Mouse (Mus musculus): ENCODE data around the gene Unc13d.
"Not testable (repeated sequence)": the region's sequence is repeated elsewhere in the genome, so short reads cannot be mapped to it uniquely, and the experiment has no call there.

Gene Unc13d

DNA sequence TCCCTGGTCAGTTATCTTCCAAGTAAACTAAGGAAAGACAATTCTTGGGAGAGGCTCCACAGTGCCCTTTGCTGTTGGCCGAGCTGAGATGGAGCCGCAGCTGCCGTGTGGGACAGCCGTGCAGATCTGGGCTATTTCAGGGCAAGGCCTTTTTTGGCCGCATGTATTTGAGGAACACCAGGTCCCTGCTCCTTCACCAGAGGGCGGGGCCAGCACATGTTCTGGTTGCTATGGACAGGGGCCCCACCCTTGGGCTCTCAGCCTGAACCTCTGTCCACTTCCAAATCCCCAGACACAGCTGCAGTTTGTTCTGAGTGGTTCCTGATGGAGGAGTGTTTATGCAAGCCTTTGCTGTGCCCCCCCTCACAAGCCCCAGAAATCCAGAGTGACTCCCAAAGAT is 22.6 kb upstream of the Unc13d start:
- DNase-seq (ENCODE audit: low spot score in 2 of 2): no peak

DNA sequence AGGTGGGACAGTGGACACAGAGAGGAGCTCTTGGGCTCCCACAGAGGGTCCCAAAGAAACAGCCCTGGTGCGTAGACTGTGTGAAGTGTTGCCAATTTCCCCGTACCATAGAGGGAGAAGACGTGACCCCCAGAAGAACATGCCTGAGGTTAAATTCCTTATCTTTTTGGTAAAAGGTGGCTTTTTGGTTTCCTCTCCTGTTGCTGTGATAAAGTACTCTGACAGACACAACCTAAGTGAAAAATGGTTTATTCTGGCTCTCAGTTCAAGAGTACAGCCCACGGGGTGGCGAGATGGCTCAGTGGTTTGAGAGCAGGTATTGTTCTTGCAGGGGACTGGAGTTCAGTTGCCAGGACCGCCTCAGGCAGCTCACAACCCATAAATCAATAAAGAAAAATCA is 21.7 kb upstream of the Unc13d start:
- DNase-seq (ENCODE audit: low spot score in 2 of 2): no peak

DNA sequence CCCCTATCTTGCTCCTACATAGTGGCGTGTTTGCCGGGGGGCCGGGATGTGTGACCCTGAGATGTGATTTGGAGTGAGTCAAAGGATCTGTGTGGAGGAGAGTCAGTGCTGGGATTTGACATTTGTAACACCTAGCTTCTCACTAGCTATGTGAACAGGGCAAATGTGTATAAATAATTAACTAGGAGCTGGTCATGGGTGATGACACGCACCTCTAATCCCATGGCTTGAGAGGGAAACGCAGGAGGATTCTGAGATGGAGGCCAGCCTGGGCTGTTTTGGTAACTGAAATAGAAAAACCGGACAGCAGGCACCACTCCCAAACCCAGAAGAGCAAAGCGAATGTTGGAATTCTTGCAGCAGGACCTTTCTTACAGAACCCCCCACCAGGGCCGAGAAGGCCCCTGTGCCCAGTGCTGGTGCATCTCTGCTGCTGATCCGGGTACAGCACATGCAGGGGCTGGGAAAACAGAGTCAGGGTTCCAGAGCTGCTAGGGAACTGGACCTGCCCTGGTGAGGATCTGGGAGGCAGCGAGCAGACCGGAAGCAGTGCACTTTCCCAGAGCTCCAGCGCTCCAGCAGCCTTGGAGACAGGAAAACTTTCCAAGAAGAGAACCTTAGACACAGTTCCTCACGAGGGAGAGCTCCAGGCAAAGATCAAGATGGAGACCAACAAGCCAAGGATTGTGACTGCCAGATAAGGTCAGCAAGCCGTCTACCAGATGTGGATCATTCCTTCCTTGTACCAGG is 21.1 kb upstream of the Unc13d start:
- no peak for DNase-seq (ENCODE audit: low spot score in 2 of 2)

DNA sequence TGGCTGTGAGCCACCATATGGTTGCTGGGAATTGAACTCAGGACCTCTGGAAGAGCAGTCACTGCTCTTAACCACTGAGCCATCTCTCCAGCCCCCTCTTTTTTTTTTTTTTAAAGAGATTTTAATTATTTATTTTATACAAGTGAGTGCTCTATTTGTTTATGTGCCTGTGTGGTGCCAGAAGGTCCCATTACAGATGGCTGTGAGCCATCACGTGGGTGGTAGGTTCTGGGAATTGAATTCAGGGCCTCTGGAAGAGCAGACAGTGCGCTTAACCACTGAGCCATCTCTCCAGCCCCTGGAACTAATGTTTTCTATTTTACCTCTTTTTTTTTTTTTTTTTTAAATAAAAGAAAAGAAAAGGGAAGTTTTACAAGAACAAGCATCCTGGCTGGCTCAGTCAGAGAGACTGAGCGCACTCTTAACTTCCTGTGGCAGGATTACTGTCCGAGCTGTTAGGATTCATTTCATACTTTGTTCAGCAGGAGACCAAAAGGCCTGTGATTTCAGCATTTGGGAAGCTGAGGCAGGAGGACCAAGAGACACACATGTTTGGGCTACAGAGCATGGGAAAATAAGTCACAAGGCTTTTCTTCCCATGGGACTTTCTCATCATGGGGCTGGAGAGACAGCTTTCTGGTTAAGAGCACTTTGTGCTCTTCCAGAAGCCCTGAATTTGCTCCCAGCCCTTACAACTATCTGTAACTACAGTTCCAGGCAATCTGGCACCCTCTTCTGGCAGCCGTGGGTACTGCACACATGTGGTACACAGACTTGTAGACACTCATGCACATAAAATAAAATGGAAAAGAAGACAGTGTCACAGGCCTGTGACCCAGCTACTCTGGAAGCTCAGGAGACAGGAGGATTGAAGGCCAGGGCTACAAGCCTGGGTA is 18.7 kb upstream of the Unc13d start:
- no peak for DNase-seq (ENCODE audit: low spot score in 2 of 2)

DNA sequence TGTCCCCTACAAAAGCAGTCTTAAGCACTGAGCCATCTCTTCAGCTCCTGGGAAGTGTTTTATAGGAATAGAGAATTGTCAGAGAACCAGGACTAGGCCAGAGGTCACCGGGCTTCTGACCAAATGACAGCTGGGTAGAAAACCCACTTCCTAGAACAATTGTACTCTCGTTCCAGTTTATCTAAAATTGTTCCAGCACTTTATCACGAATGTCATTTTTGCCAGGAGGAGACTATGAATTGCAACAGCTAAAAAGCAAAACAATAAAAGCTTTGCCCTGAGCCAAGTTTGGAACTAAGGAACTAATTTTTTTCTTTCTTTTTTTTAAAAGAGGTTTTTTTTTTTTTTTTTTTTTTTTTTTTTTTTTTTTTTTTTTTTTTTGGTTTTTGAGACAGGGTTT is 17.8 kb upstream of the Unc13d start:
- DNase-seq (ENCODE audit: low spot score in 2 of 2): no peak

DNA sequence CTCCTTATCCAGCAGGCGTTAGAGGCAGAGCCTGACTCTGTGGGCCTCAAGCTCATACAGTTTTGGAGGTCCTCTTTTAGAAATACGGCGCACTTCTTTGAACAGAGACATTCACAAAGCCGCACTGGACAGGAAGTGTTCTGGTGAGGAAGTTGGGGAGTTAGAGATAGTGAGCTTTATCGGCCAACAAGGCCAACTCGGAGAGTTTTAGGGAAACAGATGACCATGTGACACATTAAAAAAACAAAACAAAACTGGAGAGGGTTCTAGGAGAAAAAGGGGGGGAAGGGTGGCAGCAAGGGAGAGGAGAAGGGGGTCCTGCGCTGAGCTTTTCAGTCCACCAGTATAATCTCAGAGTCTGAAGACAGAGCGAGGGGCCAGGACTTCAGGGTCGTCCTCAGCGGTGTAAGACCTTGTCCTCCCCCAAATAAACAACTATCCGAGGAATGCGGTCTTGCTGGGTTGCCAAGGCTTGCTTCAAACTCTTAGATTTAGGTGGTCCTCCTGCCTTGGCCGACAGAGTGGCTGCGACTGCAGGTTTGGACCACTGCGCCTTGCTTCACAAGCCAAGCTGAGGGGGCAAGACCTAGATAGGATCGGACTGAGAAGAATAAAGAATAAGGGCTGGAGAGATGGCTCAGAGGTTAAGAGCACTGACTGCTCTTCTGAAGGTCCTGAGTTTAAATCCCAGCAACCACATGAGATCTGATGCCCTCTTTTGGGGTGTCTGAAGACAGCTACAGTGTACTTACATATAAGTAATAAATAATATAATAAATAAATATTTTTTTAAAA is 16.2 kb upstream of the Unc13d start:
- DNase-seq (ENCODE audit: low spot score in 2 of 2): no peak

DNA sequence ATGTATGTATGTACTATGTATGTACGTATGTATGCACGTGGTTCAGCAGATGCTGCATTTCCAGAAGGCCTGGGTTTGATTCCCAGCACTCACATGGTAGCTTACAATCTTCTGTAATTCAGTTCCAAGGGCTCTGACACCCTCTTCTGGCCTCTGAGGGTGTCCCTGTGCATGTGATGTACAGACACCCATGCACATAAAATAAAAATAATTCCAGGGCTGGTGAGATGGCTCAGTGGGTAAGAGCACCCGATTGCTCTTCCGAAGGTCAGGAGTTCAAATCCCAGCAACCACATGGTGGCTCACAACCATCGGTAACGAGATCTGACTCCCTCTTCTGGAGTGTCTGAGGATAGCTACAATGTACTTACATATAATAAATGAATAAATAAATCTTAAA is 15.2 kb upstream of the Unc13d start:
- DNase-seq (ENCODE audit: low spot score in 2 of 2): not testable (repeated sequence)

DNA sequence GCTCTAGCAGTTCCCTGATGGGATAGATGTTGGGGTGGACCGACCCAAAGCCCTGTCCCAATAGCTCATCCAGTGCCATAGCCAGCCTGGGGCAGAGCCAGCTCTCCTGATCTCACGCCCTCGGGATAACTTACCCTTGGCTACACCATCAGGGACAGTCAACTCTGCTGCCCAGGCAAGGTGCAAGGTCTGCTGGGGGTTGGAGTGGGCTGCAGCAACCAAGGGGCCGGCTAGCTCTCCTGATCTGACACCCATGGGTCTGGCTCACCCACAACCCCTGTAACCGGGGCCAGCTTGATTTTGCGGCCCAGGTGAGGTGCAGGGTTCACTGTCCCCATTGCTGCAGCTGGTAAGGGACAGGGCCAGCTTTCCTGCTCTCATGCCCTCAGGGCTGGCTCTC is 13.8 kb upstream of the Unc13d start:
- no peak for DNase-seq (ENCODE audit: low spot score in 2 of 2)

DNA sequence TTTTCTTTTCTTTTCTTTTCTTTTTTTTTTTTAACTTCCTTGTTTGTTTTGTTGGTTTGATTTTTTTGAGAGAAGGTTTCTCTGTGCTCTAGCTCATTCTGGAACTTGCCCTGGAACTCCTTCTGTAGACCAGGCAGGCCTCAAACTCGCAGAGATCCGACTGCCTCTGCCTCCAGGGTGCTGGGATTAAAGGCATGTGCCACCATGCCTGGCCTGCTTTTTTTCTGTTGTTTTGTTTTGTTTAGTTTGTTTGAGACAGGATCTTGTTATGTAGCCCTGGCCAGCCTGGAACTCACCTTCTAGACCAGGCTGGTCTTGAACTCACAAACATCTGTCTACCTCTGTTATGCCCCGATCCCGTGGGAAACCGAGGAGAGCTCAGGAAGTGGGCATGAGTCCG is 11.8 kb upstream of the Unc13d start:
- no peak for DNase-seq (ENCODE audit: low spot score in 2 of 2)

DNA sequence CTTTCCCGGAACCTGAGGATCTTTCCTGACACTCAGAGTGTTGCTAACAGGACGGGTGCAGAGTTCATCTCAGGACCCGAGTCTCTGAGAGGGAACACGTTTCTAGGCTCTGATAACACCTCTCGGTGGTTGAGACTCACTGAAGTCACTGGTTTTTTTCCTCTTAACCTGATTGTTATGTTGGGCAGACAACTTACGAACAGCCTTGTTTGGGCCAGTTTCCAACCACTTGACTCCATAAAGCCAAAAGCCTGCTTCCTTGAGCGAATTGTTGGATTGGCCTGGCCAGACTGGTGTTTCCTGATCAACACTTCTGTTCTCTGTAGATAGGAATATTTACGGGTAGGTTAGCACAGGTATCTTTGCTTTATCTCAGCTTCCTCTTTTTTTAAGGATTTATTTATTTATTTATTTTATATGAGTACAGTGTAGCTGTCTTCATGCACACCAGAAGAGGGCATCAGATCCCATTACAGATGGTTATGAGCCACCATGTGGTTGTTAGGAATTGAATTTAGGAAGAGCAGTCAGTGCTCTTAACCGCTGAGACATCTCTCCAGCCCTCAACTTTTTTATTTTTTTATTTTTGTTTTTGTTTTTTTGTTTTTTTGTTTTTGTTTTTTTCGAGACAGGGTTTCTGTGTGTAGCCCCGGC is 11.1 kb upstream of the Unc13d start:
- DNase-seq (ENCODE audit: low spot score in 2 of 2): no peak

DNA sequence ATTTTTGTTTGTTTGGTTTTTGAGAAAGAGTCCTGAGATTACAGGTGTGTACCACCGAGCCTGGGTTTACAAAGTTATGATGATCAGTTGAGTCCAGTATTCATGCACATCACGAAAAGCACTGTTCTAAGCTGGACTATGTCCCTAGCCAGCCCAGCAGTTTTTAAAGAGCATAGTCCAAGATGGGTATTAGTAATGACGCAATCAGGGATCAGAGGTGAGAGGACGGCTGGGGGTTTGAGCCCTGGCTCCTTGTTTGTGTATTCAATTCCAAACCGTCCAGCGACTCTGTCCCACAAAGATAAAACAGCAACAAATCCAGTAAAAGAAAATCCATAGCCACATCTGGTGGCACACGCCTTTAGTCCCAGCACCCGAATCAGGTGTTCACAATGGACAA is 10.4 kb upstream of the Unc13d start:
- no peak for DNase-seq (ENCODE audit: low spot score in 2 of 2)

DNA sequence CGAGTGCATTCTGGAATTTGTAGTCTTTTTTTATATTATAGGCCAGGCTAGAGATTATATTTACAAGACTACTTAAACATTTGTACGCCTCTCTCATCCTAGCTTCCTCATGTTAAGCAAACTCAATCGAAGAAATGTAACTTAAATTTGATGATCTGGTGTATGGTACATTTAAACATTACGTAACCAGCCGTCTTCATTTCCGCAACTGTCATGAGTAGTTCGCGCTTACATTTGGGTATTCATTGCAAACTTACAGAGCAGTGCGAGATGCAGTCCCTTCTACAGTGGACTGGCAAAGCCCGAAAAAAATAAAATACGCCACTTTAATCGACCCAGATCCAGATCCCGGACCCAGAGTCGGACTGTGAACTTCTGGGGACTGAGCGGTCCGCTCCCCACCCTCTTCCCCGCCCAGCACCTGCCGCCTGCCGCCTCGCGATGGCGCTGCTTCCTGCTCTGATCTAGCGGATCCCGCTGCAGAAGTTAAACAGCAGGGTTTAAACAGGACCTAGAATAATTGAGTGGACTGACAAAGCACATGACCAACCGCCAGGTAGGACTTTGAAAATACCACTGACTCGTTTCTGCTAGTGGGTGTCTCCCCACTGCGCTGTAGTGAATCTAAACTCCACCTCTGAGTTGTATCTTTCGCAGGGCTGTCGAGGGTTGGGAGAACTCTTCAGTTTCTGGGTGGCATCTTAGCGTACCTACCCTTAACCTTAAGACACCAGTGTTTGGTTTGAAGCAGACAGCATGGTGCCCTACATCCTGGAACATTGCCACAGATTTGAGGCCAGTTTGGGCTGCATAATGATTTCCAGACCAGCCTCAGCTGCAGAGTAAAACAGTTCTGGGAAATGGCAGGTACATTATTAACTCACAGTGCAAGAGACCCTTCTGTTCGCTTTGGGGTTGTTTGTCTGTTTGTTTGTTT is 9.7 kb upstream of the Unc13d start:
- peak; percentile 70 for DNase-seq (ENCODE audit: low spot score in 2 of 2)

DNA sequence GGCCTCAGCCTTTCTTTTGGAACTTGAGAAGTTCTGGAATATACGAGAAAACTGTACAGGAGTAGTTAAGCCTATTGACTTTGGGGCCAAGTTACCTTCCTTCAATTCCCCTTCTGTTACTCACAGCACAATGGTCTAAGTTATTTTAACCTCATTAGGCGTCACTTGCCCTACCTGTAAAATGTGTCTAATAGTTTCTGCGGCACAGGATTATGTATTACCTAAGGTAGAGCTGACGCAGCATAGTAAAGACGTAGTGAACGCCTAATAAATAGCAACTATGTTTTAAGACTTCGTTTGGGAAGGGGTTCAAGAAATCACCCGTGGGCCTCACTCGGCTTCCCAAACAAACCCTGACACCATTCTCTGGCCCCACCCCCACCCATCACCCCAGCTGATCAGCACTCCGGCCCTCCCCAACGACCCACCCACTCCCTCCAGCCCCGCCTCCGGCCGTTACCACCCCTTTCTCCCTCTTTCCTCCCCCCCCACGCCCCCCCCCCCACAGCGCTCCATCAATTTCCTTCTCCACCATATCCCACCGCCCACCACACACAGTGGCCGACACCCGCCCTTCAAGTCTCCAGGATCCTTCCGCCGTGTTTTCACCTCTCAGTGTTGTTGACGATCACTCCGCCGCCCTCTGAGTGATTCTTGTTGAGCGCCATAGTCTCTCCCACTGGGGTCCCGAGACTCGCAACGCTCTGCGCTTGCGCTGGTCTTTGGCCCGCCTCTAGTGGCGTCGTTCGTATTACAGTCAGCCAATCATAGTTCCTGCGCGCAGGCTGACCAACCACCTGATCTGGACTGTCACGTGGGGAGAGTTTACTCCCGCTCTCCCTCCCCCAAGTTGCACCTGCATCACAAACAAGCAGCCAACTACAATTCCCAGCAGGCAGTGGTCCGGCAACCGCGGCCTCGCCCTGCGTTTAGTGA is 8.8 kb upstream of the Unc13d start, which contains the start of gene Wbp2:
Gene Wbp2 (minus strand): TSS at position 738 of the 936 bp plus-strand sequence.
- DNase-seq (ENCODE audit: low spot score in 2 of 2): peak; percentile 99

DNA sequence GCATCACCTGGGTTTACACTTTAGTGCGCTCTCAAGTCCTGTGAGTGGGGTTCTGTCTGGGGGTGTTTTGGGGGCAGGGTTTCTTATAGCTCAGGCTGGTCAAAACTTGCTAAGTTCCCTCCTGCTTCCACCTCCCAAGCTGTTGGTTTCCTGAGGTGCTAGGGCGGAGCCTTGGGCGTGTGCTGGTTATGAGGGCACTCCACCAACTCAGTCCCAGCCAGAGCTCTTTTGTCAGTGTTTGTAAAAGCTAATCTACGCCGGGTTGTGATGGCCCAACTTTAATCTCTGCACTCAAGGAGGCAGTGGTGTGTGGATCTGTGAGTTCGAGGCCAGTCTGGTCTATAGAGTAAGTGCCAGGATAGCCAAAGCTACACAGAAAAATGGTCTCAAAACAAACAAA is 6.4 kb upstream of the Unc13d start:
- DNase-seq (ENCODE audit: low spot score in 2 of 2): no peak

DNA sequence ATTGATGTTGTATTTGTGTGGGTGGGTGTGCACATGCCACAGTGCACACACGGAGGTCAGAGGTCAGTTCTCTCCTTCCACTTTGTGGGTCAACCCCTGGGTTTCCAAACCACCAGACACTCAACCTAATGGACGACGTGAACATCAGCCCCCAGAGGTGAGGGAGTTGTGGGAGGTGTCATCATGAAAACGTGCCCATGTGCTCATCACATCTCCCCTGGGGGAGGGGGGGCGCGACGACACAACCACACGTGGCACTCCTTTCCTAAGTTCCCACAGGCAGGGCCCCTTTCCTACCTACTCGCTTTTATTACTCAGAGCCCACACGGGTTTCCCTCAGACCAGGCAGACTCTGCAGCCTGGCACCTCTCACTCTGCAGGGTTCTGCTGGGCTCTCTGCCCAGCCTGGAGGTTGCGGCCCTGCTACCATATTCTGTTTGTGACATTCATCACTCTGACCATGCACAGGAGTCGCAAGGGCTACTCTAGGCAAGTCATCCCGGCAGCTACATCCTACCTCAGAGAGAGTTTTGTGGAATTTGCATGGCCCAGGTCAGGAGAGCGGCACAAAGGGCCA is 5.4 kb upstream of the Unc13d start:
- DNase-seq (ENCODE audit: low spot score in 2 of 2): no peak

DNA sequence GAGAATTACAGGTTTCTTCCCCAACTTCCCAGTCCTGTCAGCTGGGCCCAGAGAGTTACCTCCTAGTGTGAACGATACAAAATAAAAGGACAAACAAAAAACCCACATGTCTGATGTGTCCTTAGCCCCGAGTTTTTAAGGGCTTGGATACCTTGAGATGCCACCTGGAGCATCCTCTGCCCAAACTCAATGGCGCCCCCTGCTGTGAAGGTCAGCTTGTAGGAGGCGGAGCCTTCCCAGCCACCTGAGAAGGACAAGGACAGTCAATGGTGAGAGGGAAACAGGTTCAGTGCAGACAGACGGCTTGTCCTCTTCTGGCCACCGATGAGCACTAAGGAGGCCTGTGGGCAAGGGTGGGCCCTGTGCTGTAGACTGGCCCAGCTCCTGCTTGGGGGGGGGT is 3.3 kb upstream of the Unc13d start:
- DNase-seq (ENCODE audit: low spot score in 2 of 2): no peak

DNA sequence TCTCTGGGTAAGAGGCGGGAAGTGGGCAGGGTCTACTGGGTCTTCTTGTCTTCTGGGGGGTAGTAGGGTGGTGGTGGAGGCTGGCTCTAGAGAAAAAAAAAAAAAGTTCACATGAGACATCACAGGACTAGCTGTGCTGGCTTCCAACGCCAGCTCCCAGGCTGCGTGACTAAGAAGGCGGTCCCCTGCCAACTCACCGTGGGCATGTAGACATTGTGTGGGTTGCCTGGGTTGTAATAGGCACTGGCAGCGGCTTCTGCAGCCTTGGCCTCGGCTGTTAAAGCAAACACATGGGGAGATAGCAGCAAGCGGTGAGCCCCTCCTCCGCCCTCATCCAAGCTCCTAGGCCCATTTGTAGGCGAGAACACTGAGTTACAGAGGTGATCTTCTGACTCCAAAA is 1.8 kb upstream of the Unc13d start:
- peak; percentile 79 to 87 for DNase-seq (ENCODE audit: low spot score in 2 of 2)

DNA sequence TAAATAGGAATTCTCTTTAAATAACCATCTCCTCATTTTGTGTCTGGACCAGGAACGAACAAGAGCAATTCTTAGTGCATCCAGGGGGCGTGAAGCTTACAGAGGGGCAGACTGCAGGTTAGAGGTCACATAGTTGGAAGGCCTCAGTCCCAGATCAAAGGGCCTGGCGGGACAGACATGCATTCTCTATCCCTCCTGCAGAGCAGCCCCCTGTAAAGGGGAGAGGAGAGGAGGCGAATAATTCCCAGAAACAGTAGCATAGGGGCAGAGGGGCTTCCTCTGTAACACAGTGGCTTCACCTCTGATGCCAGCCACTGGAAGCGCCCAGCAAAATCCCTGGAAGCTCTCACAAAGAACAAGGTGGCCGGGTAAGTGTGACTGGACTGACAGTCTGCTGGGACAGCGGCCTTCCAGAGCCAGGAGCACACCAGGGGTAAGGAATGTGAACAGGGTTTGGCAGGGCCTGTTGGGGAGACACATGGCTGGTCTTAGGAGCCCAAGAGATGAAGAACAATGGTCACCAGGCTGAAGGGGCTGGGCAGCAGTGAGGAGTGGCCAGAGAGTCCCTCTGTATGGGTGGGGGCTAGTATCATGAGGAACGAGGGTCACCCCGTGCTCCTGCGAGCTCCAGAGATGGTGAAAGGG is 1.0 kb upstream of the Unc13d start:
- no peak for DNase-seq (ENCODE audit: low spot score in 2 of 2)

DNA sequence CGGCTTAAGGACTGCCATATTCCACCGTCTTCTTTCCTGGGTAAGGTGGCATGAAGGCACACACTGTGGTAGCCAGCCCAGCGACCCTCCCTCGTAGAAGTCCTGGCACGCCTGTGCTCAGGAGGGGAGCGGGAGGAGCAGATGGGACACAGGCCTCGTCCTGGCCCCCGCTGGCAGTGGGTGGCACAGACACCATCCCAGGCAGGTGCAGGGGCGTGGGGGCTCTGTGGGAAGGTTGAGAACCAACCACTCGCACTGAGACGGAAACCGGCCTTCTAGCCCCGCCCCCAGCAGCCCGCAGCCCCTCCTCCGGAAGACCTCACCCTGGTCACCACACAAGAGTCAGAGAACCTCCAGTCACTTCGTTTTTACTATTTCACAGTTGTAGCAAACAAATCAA is 460 bp upstream of the Unc13d start:
- no peak for DNase-seq (ENCODE audit: low spot score in 2 of 2)

Data from right cerebral cortex, postnatal 36 days (tissue).